Mouse (Mus musculus) heart, embryonic 12.5 days (tissue): Measurements from ENCODE around the gene Tfcp2l1. TPM values are rescaled to one million over a fixed set of nuclear protein-coding genes. Genes with fewer than 3 reads are reported as not detected.

ENCODE experiments used
- polyA plus RNA-seq: library from polyadenylated mRNA; unstranded; fragments of >200 nt; fragmentation: Nextera tagmentation; extraction: Ambion mirVana; gene quantifications from 2 replicates; pipeline ENCODE4 v1.2.1, GENCODE M21; 2016

Tfcp2l1 gene
- polyA plus RNA-seq, 1 experiment from 2014 or later: 1.7 TPM

Other genes with a start within 250 kb of the Tfcp2l1 start
- gene Clasp1, start 238.9 kb upstream of the Tfcp2l1 start, polyA plus RNA-seq: 115 and 127 TPM in 2 replicates